Mouse (Mus musculus) kidney, embryonic 15.5 days (tissue): ENCODE results near the gene Srgn. TPM values are rescaled to one million over a fixed set of nuclear protein-coding genes. Genes with fewer than 3 reads are reported as not detected.

Experiments
- ATAC-seq: fragments of 200-750 bp; cut with Nextera tagmentation; replicated peaks from 2 replicates; pipeline ENCODE4 v1.8.0; 2017; ENCODE audit warnings: moderate TSS enrichment; ENCODE audit not compliant: low FRiP score
- H3K27ac ChIP-seq: fragments of 300-500 bp; sonication (generic); 2 replicates; pipeline ENCODE4 v1.5.1; 2015; ENCODE audit warnings: mild to moderate bottlenecking, inconsistent platforms
- H3K27me3 ChIP-seq: fragments of 300-500 bp; sonication (generic); 2 replicates; pipeline ENCODE4 v1.6.1; 2015; ENCODE audit warnings: inconsistent platforms
- H3K36me3 ChIP-seq: fragments of 300-500 bp; sonication (generic); 2 replicates; pipeline ENCODE4 v1.6.1; 2015; ENCODE audit warnings: inconsistent platforms
- H3K4me1 ChIP-seq: fragments of 300-500 bp; sonication (generic); 2 replicates; pipeline ENCODE4 v1.6.1; 2015; ENCODE audit warnings: inconsistent platforms
- H3K4me2 ChIP-seq: fragments of 300-500 bp; sonication (generic); 2 replicates; pipeline ENCODE4 v1.6.1; 2015; ENCODE audit warnings: moderate library complexity, mild to moderate bottlenecking, inconsistent platforms
- H3K4me3 ChIP-seq: fragments of 300-500 bp; sonication (generic); replicated peaks from 2 replicates; pipeline ENCODE4 v1.5.1; 2015; ENCODE audit warnings: mild to moderate bottlenecking, inconsistent platforms
- H3K9ac ChIP-seq: fragments of 300-500 bp; sonication (generic); 2 replicates; pipeline ENCODE4 v1.6.1; 2015; ENCODE audit warnings: mild to moderate bottlenecking, inconsistent platforms
- H3K9me3 ChIP-seq: fragments of 300-500 bp; sonication (generic); replicated peaks from 2 replicates; pipeline ENCODE4 v1.6.1; 2016; ENCODE audit warnings: inconsistent platforms
- WGBS: fragments of 180-500 bp; shearing (Covaris S2); methylation state at CpG from one replicate; pipeline ENCODE4 v1.1.7; 2015; ENCODE audit warnings: mixed read lengths; 5-methylcytosine and 5-hydroxymethylcytosine counted together
- polyA plus RNA-seq: library from polyadenylated mRNA; unstranded; fragments of >200 nt; fragmentation: Nextera tagmentation; extraction: Ambion mirVana; gene quantifications from 2 replicates; pipeline ENCODE4 v1.2.1, GENCODE M21; 2015

Srgn gene
- polyA plus RNA-seq, 1 experiment from 2014 or later = 8.6 TPM

GRCm38 (mm10) chr10:62512855-62513254, 14.4 kb downstream of the Srgn start:
- Histone ChIP-seq H3K36me3 (no peaks in the 10 kb centered on the region), H3K9ac (no peak overlapping the region), H3K4me1 (peaks cover 8% of the 10 kb centered on the region), H3K27me3 (peaks cover 10% of the 10 kb centered on the region), H3K4me2 (no peak overlapping the region), H3K4me3 (no peak overlapping the region), H3K9me3 (no peaks in the 10 kb centered on the region), H3K27ac (no peak overlapping the region)
- ATAC-seq = no peak
- WGBS = 89% methylated on average over 4 of the region's 4 CpGs

GRCm38 (mm10) chr10:62511528-62511927, 15.7 kb downstream of the Srgn start:
- Histone ChIP-seq H3K9ac (no peak overlapping the region), H3K4me3 (no peak overlapping the region), H3K9me3 (no peaks in the 10 kb centered on the region), H3K27ac (no peak overlapping the region), H3K36me3 (no peaks in the 10 kb centered on the region), H3K4me2 (no peak overlapping the region), H3K27me3 (peaks cover 20% of the 10 kb centered on the region), H3K4me1 (peaks cover 13% of the 10 kb centered on the region)
- WGBS = 83% methylated on average over 6 of the region's 6 CpGs
- ATAC-seq = no peak

- Histone ChIP-seq H3K36me3 (no peaks in the 10 kb centered on the region), H3K4me3 (no peak overlapping the region), H3K9me3 (no peaks in the 10 kb centered on the region), H3K4me1 (peaks cover 13% of the 10 kb centered on the region), H3K9ac (no peak overlapping the region), H3K27ac (no peak overlapping the region; the same call in 1 of the 2 replicates), H3K27me3 (peaks cover 20% of the 10 kb centered on the region), H3K4me2 (no peak overlapping the region)
- WGBS = 68% methylated on average over 11 of the region's 11 CpGs
- no peak for ATAC-seq
Measured at GRCm38 (mm10) chr10:62509032-62509656, 18.1 kb downstream of the Srgn start.

GRCm38 (mm10) chr10:62508459-62508858, 18.8 kb downstream of the Srgn start:
- peak overlapping the region; percentile 35 for H3K4me3 ChIP-seq
- H3K27me3 ChIP-seq = peaks cover 20% of the 10 kb centered on the region
- H3K4me1 ChIP-seq = peaks cover 13% of the 10 kb centered on the region
- 5% methylated on average over 11 of the region's 11 CpGs for WGBS
- H3K9ac ChIP-seq = no peak overlapping the region
- no peak overlapping the region; the same call in 1 of the 2 replicates for H3K27ac ChIP-seq
- H3K36me3 ChIP-seq = no peaks in the 10 kb centered on the region
- peak overlapping the region; percentile 65 for H3K4me2 ChIP-seq
- ATAC-seq = no peak
- no peaks in the 10 kb centered on the region for H3K9me3 ChIP-seq

GRCm38 (mm10) chr10:62507591-62508308, 19.5 kb downstream of the Srgn start:
- H3K9ac ChIP-seq = peak overlapping the region; percentile 3; the same call in 1 of the 2 replicates
- H3K27me3 ChIP-seq = peaks cover 20% of the 10 kb centered on the region
- 13% methylated on average over 18 of the region's 18 CpGs for WGBS
- no peak overlapping the region for H3K27ac ChIP-seq
- peak overlapping the region; percentile 35 for H3K4me3 ChIP-seq
- no peaks in the 10 kb centered on the region for H3K36me3 ChIP-seq
- peaks cover 13% of the 10 kb centered on the region for H3K4me1 ChIP-seq
- H3K9me3 ChIP-seq = no peaks in the 10 kb centered on the region
- peak overlapping the region; percentile 65 for H3K4me2 ChIP-seq
- no peak for ATAC-seq

- Histone ChIP-seq H3K4me3 (no peak overlapping the region), H3K27me3 (peaks cover 20% of the 10 kb centered on the region), H3K9ac (no peak overlapping the region), H3K4me1 (peaks cover 13% of the 10 kb centered on the region), H3K36me3 (no peaks in the 10 kb centered on the region), H3K9me3 (no peaks in the 10 kb centered on the region), H3K4me2 (0 out of 2 replicates have a peak overlapping the region, but pooled peaks have one; percentile 65), H3K27ac (no peak overlapping the region)
- no peak for ATAC-seq
- WGBS = 87% methylated on average over 4 of the region's 4 CpGs
Measured at GRCm38 (mm10) chr10:62507071-62507470, 20.2 kb downstream of the Srgn start.

GRCm38 (mm10) chr10:62506019-62506556, 21.2 kb downstream of the Srgn start:
- Histone ChIP-seq H3K9ac (no peak overlapping the region), H3K4me3 (no peak overlapping the region), H3K27ac (no peak overlapping the region), H3K4me1 (peaks cover 13% of the 10 kb centered on the region), H3K4me2 (no peak overlapping the region), H3K36me3 (no peaks in the 10 kb centered on the region), H3K9me3 (no peaks in the 10 kb centered on the region), H3K27me3 (peaks cover 20% of the 10 kb centered on the region)
- no peak for ATAC-seq
- WGBS = 72% methylated on average over 17 of the region's 17 CpGs

GRCm38 (mm10) chr10:62505224-62505983, 21.8 kb downstream of the Srgn start:
- 84% methylated on average over 9 of the region's 9 CpGs for WGBS
- Histone ChIP-seq H3K4me2 (no peak overlapping the region), H3K27ac (no peak overlapping the region), H3K9me3 (no peaks in the 10 kb centered on the region), H3K9ac (no peak overlapping the region), H3K27me3 (peaks cover 20% of the 10 kb centered on the region), H3K4me1 (peaks cover 13% of the 10 kb centered on the region), H3K4me3 (no peak overlapping the region), H3K36me3 (no peaks in the 10 kb centered on the region)
- ATAC-seq = no peak

GRCm38 (mm10) chr10:62503836-62504628, 23.2 kb downstream of the Srgn start:
- H3K36me3 ChIP-seq = no peaks in the 10 kb centered on the region
- no peak overlapping the region for H3K4me3 ChIP-seq
- peaks cover 15% of the 10 kb centered on the region for H3K4me1 ChIP-seq
- H3K27ac ChIP-seq = no peak overlapping the region
- no peak overlapping the region for H3K4me2 ChIP-seq
- H3K27me3 ChIP-seq = peaks cover 18% of the 10 kb centered on the region
- no peak for ATAC-seq
- 63% methylated on average over 12 of the region's 12 CpGs for WGBS
- H3K9me3 ChIP-seq = no peaks in the 10 kb centered on the region
- no peak overlapping the region for H3K9ac ChIP-seq

GRCm38 (mm10) chr10:62503353-62503752, 23.9 kb downstream of the Srgn start:
- Histone ChIP-seq H3K36me3 (no peaks in the 10 kb centered on the region), H3K27me3 (peaks cover 13% of the 10 kb centered on the region), H3K27ac (no peak overlapping the region), H3K9ac (no peak overlapping the region), H3K4me1 (peaks cover 11% of the 10 kb centered on the region), H3K4me3 (no peak overlapping the region), H3K9me3 (no peaks in the 10 kb centered on the region), H3K4me2 (no peak overlapping the region)
- no peak for ATAC-seq
- WGBS = 62% methylated on average over 4 of the region's 4 CpGs

- WGBS = 81% methylated on average over 7 of the region's 7 CpGs
- H3K4me2 ChIP-seq = no peak overlapping the region
- H3K9me3 ChIP-seq = no peaks in the 10 kb centered on the region
- no peak overlapping the region for H3K4me3 ChIP-seq
- no peak overlapping the region for H3K27ac ChIP-seq
- no peak for ATAC-seq
- 0 out of 2 replicates have a peak, but pooled peaks cover 2% of the 10 kb centered on the region for H3K4me1 ChIP-seq
- H3K36me3 ChIP-seq = no peaks in the 10 kb centered on the region
- H3K27me3 ChIP-seq = peaks cover under 1% of the 10 kb centered on the region; the same call in 1 of the 2 replicates
- H3K9ac ChIP-seq = no peak overlapping the region
Measured at GRCm38 (mm10) chr10:62501951-62502350, 25.3 kb downstream of the Srgn start.
